32 mouse cellular contexts compared by ENCODE assay signal in genomic region chr1:120066159-120066558, GRCm38 (mm10). TPM values are rescaled to one million over a fixed set of nuclear protein-coding genes. Genes with fewer than 3 reads are reported as not detected.
DNase-seq lines count a peak whose midpoint lies in the region; ATAC-seq and TF ChIP-seq lines count a peak whose summit lies in the region.
"Had no signal": no experiment of that assay in that cellular context is flagged by ENCODE, and none has a peak within 500 bp of the region (broad histone marks: within the 10 kb centered on the region; RNA-seq: fewer than 3 reads in every experiment).

No protein-coding gene starts in this region.

- no peak overlapping the region for H3K9ac ChIP-seq in intestine, embryonic 16.5 days (ENCODE audit: low read depth, low read length)
- H3K9ac ChIP-seq in liver, embryonic 12.5 days, result no peak overlapping the region
- H3K9ac ChIP-seq in liver, postnatal 0 days (replicated peaks), result no peak overlapping the region
- H3K9ac ChIP-seq in hindbrain, postnatal 0 days (replicated peaks; ENCODE audit: low read length), result no peak overlapping the region
- H3K9ac ChIP-seq: embryonic facial prominence, embryonic 15.5 days; forebrain, embryonic 12.5 days; forebrain, postnatal 0 days; heart, embryonic 15.5 days; lung, embryonic 15.5 days had no signal

- H3K4me3 ChIP-seq in intestine, embryonic 16.5 days (ENCODE audit: low read length), result no peak overlapping the region
- no peak overlapping the region for H3K4me3 ChIP-seq in liver, embryonic 12.5 days
- H3K4me3 ChIP-seq in liver, postnatal 0 days (ENCODE audit: low read depth, low read length), result no peak overlapping the region
- H3K4me3 ChIP-seq in hindbrain, postnatal 0 days (ENCODE audit: low read length), result no peak overlapping the region
- H3K4me3 ChIP-seq: embryonic facial prominence, embryonic 10.5 days; embryonic facial prominence, embryonic 15.5 days; forebrain, embryonic 12.5 days; heart, embryonic 10.5 days; heart, embryonic 15.5 days; layer of hippocampus, adult 2 months; lung, embryonic 15.5 days had no signal

- peaks cover 21% of the 10 kb centered on the region for H3K4me1 ChIP-seq in intestine, embryonic 16.5 days (ENCODE audit: control insufficient read depth, insufficient read depth, low read length)
- H3K4me1 ChIP-seq in liver, embryonic 12.5 days, result 0 out of 2 replicates have a peak, but pooled peaks cover 5% of the 10 kb centered on the region
- peaks cover 23% of the 10 kb centered on the region for H3K4me1 ChIP-seq in liver, postnatal 0 days (ENCODE audit: insufficient read depth)
- no peaks in the 10 kb centered on the region for H3K4me1 ChIP-seq in hindbrain, postnatal 0 days (ENCODE audit: insufficient read depth, low read length)
- H3K4me1 ChIP-seq: embryonic facial prominence, embryonic 15.5 days; forebrain, embryonic 12.5 days; heart, embryonic 15.5 days; lung, embryonic 15.5 days had no signal

- ATAC-seq in intestine, embryonic 16.5 days, result peak; percentile 62
- ATAC-seq in liver, embryonic 12.5 days, result peak; percentile 34; the same call in 1 of the 2 replicates
- peak; percentile 82 for ATAC-seq in liver, postnatal 0 days
- ATAC-seq in hindbrain, postnatal 0 days, result no peak
- ATAC-seq: CD4-positive, CD25-positive, alpha-beta regulatory T cell, adult 4 months; forebrain, postnatal 0 days; hindbrain, embryonic 16.5 days; midbrain, embryonic 16.5 days had no signal

- H3K4me2 ChIP-seq in intestine, embryonic 16.5 days (ENCODE audit: low read depth, low read length), result no peak overlapping the region
- no peak overlapping the region for H3K4me2 ChIP-seq in liver, embryonic 12.5 days
- H3K4me2 ChIP-seq in liver, postnatal 0 days (ENCODE audit: low read depth, low read length), result no peak overlapping the region
- no peak overlapping the region for H3K4me2 ChIP-seq in hindbrain, postnatal 0 days (ENCODE audit: low read depth, low read length)
- H3K4me2 ChIP-seq: embryonic facial prominence, embryonic 15.5 days; forebrain, embryonic 12.5 days; heart, embryonic 15.5 days; lung, embryonic 15.5 days; midbrain, embryonic 11.5 days had no signal

- WGBS in intestine, embryonic 16.5 days, result 64% methylated on average over 8 of the region's 8 CpGs
- 61% methylated on average over 8 of the region's 8 CpGs for WGBS in liver, embryonic 12.5 days (ENCODE audit: insufficient replicate concordance)
- 55% methylated on average over 8 of the region's 8 CpGs for WGBS in liver, postnatal 0 days (ENCODE audit: insufficient replicate concordance)
- 83% methylated on average over 8 of the region's 8 CpGs for WGBS in hindbrain, postnatal 0 days

- H3K27ac ChIP-seq in intestine, embryonic 16.5 days (ENCODE audit: low read length), result peak overlapping the region; percentile 58
- H3K27ac ChIP-seq in liver, embryonic 12.5 days, result peak overlapping the region; percentile 41; the same call in 1 of the 2 replicates
- peak overlapping the region; percentile 80 for H3K27ac ChIP-seq in liver, postnatal 0 days (ENCODE audit: low read depth)
- no peak overlapping the region for H3K27ac ChIP-seq in hindbrain, postnatal 0 days
- H3K27ac ChIP-seq: embryonic facial prominence, embryonic 10.5 days; embryonic facial prominence, embryonic 15.5 days; forebrain, embryonic 12.5 days; heart, embryonic 10.5 days; heart, embryonic 15.5 days; layer of hippocampus, adult 2 months; lung, embryonic 15.5 days had no signal

- no peak for TF ChIP-seq EP300 in liver, postnatal 0 days (IDR thresholded peaks at IDR 0.05; ENCODE audit: low read depth)

- H3K27me3 ChIP-seq in intestine, embryonic 16.5 days (replicated peaks; ENCODE audit: control insufficient read depth, insufficient read depth, low read length), result no peaks in the 10 kb centered on the region
- no peaks in the 10 kb centered on the region for H3K27me3 ChIP-seq in liver, embryonic 12.5 days (replicated peaks)
- H3K27me3 ChIP-seq in liver, postnatal 0 days (ENCODE audit: insufficient read depth, low read length), result no peaks in the 10 kb centered on the region
- H3K27me3 ChIP-seq in hindbrain, postnatal 0 days (ENCODE audit: insufficient read depth, low read length), result no peaks in the 10 kb centered on the region
- H3K27me3 ChIP-seq: embryonic facial prominence, embryonic 15.5 days; heart, embryonic 15.5 days; lung, embryonic 15.5 days had no signal

- H3K36me3 ChIP-seq in intestine, embryonic 16.5 days (ENCODE audit: control insufficient read depth, insufficient read depth, low read length), result no peaks in the 10 kb centered on the region
- peaks cover 3% of the 10 kb centered on the region; the same call in 1 of the 2 replicates for H3K36me3 ChIP-seq in liver, embryonic 12.5 days
- H3K36me3 ChIP-seq in liver, postnatal 0 days (replicated peaks; ENCODE audit: insufficient read depth, low read length), result 0 out of 2 replicates have a peak, but pooled peaks cover 7% of the 10 kb centered on the region
- H3K36me3 ChIP-seq in hindbrain, postnatal 0 days (ENCODE audit: insufficient read depth, low read length), result no peaks in the 10 kb centered on the region
- H3K36me3 ChIP-seq: embryonic facial prominence, embryonic 10.5 days; embryonic facial prominence, embryonic 15.5 days; forebrain, embryonic 12.5 days; heart, embryonic 15.5 days; lung, embryonic 15.5 days had no signal

- H3K9me3 ChIP-seq in intestine, embryonic 16.5 days (ENCODE audit: control insufficient read depth, low read length), result no peaks in the 10 kb centered on the region
- H3K9me3 ChIP-seq in liver, embryonic 12.5 days (replicated peaks), result no peaks in the 10 kb centered on the region
- H3K9me3 ChIP-seq in liver, postnatal 0 days (ENCODE audit: low read length), result no peaks in the 10 kb centered on the region
- no peaks in the 10 kb centered on the region for H3K9me3 ChIP-seq in hindbrain, postnatal 0 days (ENCODE audit: low read length)
- H3K9me3 ChIP-seq: embryonic facial prominence, embryonic 10.5 days; embryonic facial prominence, embryonic 15.5 days; forebrain, embryonic 12.5 days; heart, embryonic 10.5 days; heart, embryonic 15.5 days; lung, embryonic 15.5 days had no signal

- no peak for TF ChIP-seq CTCF in liver, postnatal 0 days (IDR thresholded peaks at IDR 0.05; ENCODE audit: low read depth)
- TF ChIP-seq CTCF in hindbrain, postnatal 0 days (IDR thresholded peaks at IDR 0.05; ENCODE audit: low read depth), result no peak

- peak; percentile 57 for DNase-seq in kidney, postnatal 14 days
- DNase-seq in kidney, adult 18-20 months, result no peak
- DNase-seq in liver, postnatal 0 days, result no peak
- DNase-seq in hindbrain, postnatal 0 days (ENCODE audit: low spot score), result no peak
- DNase-seq in adrenal gland, postnatal 14 days, result no peak
- DNase-seq: adrenal gland, postnatal 25 days; cerebellum, adult 18-20 months; cerebellum, postnatal 14 days; forebrain, postnatal 0 days; gastrocnemius, postnatal 10 days; kidney, adult 11 months; lung, postnatal 36 days; right cerebral cortex, postnatal 25 days; spleen, adult 18-20 months; thymus, postnatal 14 days had no signal

RNA-seq across cellular contexts. Expression of gene Tmem37, which starts 7.7 kb away (rescaled TPM):
- polyA plus RNA-seq in intestine, embryonic 16.5 days (2015; fragmentation: Nextera tagmentation; extraction: Ambion mirVana), result 108 and 129 TPM in 2 replicates
- polyA plus RNA-seq in liver, embryonic 12.5 days (2016; fragmentation: Nextera tagmentation; extraction: Ambion mirVana), result 37.0 and 37.6 TPM in 2 replicates
- 194 and 201 TPM in 2 replicates for polyA plus RNA-seq in liver, postnatal 0 days (2015; fragmentation: Nextera tagmentation; extraction: Ambion mirVana)
- total RNA-seq in hindbrain, postnatal 0 days (2014; rRNA removed), result 2.9 and 3.8 TPM in 2 replicates
- polyA plus RNA-seq in hindbrain, postnatal 0 days (2015; fragmentation: Nextera tagmentation; extraction: Ambion mirVana), result 9.1 and 9.4 TPM in 2 replicates
- total RNA-seq in adrenal gland, postnatal 14 days (2021), result 19.8 and 26.9 TPM in 2 replicates
- total RNA-seq: megakaryocyte, adult 5-6 weeks; neutrophil, adult 5-6 weeks had no signal

RNA-seq across cellular contexts. Expression of gene Dbi, which starts 54.7 kb away (rescaled TPM):
- polyA plus RNA-seq in intestine, embryonic 16.5 days (2015; fragmentation: Nextera tagmentation; extraction: Ambion mirVana), result 1,842 and 2,069 TPM in 2 replicates
- 470 and 475 TPM in 2 replicates for polyA plus RNA-seq in liver, embryonic 12.5 days (2016; fragmentation: Nextera tagmentation; extraction: Ambion mirVana)
- 2,261 and 2,342 TPM in 2 replicates for polyA plus RNA-seq in liver, postnatal 0 days (2015; fragmentation: Nextera tagmentation; extraction: Ambion mirVana)
- total RNA-seq in hindbrain, postnatal 0 days (2014; rRNA removed), result 529 and 602 TPM in 2 replicates
- polyA plus RNA-seq in hindbrain, postnatal 0 days (2015; fragmentation: Nextera tagmentation; extraction: Ambion mirVana), result 2,773 and 3,206 TPM in 2 replicates
- 891 and 1,093 TPM in 2 replicates for total RNA-seq in adrenal gland, postnatal 14 days (2021)

RNA-seq across cellular contexts. Expression of gene 3110009E18Rik, which starts 54.8 kb away (rescaled TPM):
- 13.2 and 14.6 TPM in 2 replicates for polyA plus RNA-seq in intestine, embryonic 16.5 days (2015; fragmentation: Nextera tagmentation; extraction: Ambion mirVana)
- 12.8 and 14.3 TPM in 2 replicates for polyA plus RNA-seq in liver, embryonic 12.5 days (2016; fragmentation: Nextera tagmentation; extraction: Ambion mirVana)
- polyA plus RNA-seq in liver, postnatal 0 days (2015; fragmentation: Nextera tagmentation; extraction: Ambion mirVana), result 5.1 and 5.5 TPM in 2 replicates
- total RNA-seq in hindbrain, postnatal 0 days (2014; rRNA removed), result 2.2 and 2.5 TPM in 2 replicates
- polyA plus RNA-seq in hindbrain, postnatal 0 days (2015; fragmentation: Nextera tagmentation; extraction: Ambion mirVana), result 10.7 and 15.2 TPM in 2 replicates
- 8.8 and 10.7 TPM in 2 replicates for total RNA-seq in adrenal gland, postnatal 14 days (2021)

RNA-seq across cellular contexts. Expression of gene Sctr, which starts 59.5 kb away (rescaled TPM):
- 0.51 and 0.88 TPM in 2 replicates for polyA plus RNA-seq in intestine, embryonic 16.5 days (2015; fragmentation: Nextera tagmentation; extraction: Ambion mirVana)
- polyA plus RNA-seq in liver, embryonic 12.5 days (2016; fragmentation: Nextera tagmentation; extraction: Ambion mirVana), result not detected in 2 replicates
- 0.05 and 0.13 TPM in 2 replicates for polyA plus RNA-seq in liver, postnatal 0 days (2015; fragmentation: Nextera tagmentation; extraction: Ambion mirVana)
- total RNA-seq in hindbrain, postnatal 0 days (2014; rRNA removed), result 1.9 and 2.0 TPM in 2 replicates
- polyA plus RNA-seq in hindbrain, postnatal 0 days (2015; fragmentation: Nextera tagmentation; extraction: Ambion mirVana), result 0.93 and 1.2 TPM in 2 replicates
- total RNA-seq in adrenal gland, postnatal 14 days (2021), result 11.2 and 14.4 TPM in 2 replicates
- total RNA-seq: granulocyte monocyte progenitor cell, adult 5-6 weeks; heart, postnatal 25 days; megakaryocyte, adult 5-6 weeks; neutrophil, adult 5-6 weeks had no signal
- polyA plus RNA-seq: heart, embryonic 10.5 days; heart, embryonic 15.5 days had no signal
